Mouse (Mus musculus): ENCODE measurements around the gene Pdilt. TPM values are rescaled to one million over a fixed set of nuclear protein-coding genes. Genes with fewer than 3 reads are reported as not detected.

Pdilt gene
- polyA plus RNA-seq, 1 experiment from 2014 or later: not detected

- no peak within 1 kb of the TSS for H3K27ac ChIP-seq (ENCODE audit: low read length)
- no peaks in the 10 kb centered on the region for H3K27me3 ChIP-seq (ENCODE audit: control insufficient read depth, insufficient read depth, low read length)
- no peaks in the 10 kb centered on the region for H3K4me1 ChIP-seq (ENCODE audit: control insufficient read depth, insufficient read depth, low read length)
- WGBS: 66% methylated on average over 5 of the region's 5 CpGs
- H3K4me2 ChIP-seq (ENCODE audit: low read depth, low read length): no peak within 1 kb of the TSS
- no peaks in the 10 kb centered on the region for H3K36me3 ChIP-seq (ENCODE audit: control insufficient read depth, insufficient read depth)
- H3K9me3 ChIP-seq (replicated peaks; ENCODE audit: control insufficient read depth, low read length): no peaks in the 10 kb centered on the region
- ATAC-seq (replicated peaks; ENCODE audit: extremely low read depth, insufficient read depth, low FRiP score): no peak
- H3K9ac ChIP-seq (ENCODE audit: low read length): no peak within 1 kb of the TSS
- no peak within 1 kb of the TSS for H3K4me3 ChIP-seq (ENCODE audit: low read length)
These were observed 4.1 kb downstream of the Pdilt start, which contains the start of gene Acsm5 for GRCm38 (mm10) chr7:119519163-119519562. TSS of gene Acsm5 (plus strand) at chr7:119519463.

- 68% methylated on average over 7 of the region's 7 CpGs for WGBS
- no peaks in the 10 kb centered on the region for H3K27me3 ChIP-seq (ENCODE audit: control insufficient read depth, insufficient read depth, low read length)
These were observed 7.1 kb downstream of the Pdilt start for GRCm38 (mm10) chr7:119516272-119516558.

DNA sequence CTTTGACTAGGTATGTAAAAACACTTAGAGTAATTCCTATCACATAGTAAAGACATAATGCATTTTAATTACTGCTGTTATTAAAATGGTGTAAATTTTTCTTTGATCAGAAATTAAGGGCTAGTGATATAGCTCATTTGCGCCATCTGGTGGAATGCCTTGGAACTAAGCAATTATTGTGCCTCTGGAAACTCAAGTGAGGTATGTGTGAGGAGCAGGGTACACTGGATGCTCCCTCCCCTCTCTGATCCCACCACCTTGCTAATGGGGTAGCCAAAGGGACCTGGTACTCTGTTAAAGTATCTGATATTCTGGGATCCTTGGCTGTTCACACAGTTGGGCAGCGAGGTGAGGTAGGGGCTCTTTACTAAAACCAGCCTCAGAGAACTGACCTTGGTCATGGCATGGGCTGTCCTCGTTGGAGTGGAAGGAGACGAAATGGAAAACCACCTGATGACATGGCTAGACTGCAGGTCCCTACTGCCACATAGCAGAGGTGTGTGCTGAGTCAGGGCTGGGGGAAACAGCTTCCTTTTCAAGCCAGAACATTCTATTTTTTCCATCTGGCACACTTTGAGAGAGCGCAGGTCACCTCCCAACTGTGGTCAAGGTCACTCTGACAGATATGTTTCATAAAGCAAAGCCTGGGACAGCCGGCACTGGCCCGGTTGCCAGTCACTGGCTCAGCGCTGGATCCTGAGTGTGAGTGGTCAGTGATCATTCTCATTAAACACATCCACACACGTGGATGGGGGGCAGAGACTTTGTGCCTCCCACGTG, 7.6 kb downstream of the Pdilt start:
- 58% methylated on average over 10 of the region's 10 CpGs for WGBS
- Histone ChIP-seq H3K9me3 (replicated peaks; ENCODE audit: control insufficient read depth, low read length) (no peaks in the 10 kb centered on the region), H3K4me2 (ENCODE audit: low read depth, low read length) (no peak overlapping the region), H3K4me1 (ENCODE audit: control insufficient read depth, insufficient read depth, low read length) (no peaks in the 10 kb centered on the region), H3K4me3 (ENCODE audit: low read length) (no peak overlapping the region), H3K27me3 (ENCODE audit: control insufficient read depth, insufficient read depth, low read length) (no peaks in the 10 kb centered on the region), H3K9ac (ENCODE audit: low read length) (no peak overlapping the region), H3K36me3 (ENCODE audit: control insufficient read depth, insufficient read depth) (no peaks in the 10 kb centered on the region), H3K27ac (ENCODE audit: low read length) (no peak overlapping the region)
- ATAC-seq (replicated peaks; ENCODE audit: extremely low read depth, insufficient read depth, low FRiP score): no peak

More at GRCm38 (mm10) chr7:119516272-119516558, 7.1 kb downstream of the Pdilt start:
- Histone ChIP-seq H3K4me3 (ENCODE audit: low read length) (no peak overlapping the region), H3K9me3 (replicated peaks; ENCODE audit: control insufficient read depth, low read length) (no peaks in the 10 kb centered on the region), H3K27ac (ENCODE audit: low read length) (no peak overlapping the region), H3K36me3 (ENCODE audit: control insufficient read depth, insufficient read depth) (no peaks in the 10 kb centered on the region), H3K4me1 (ENCODE audit: control insufficient read depth, insufficient read depth, low read length) (no peaks in the 10 kb centered on the region), H3K4me2 (ENCODE audit: low read depth, low read length) (no peak overlapping the region), H3K9ac (ENCODE audit: low read length) (no peak overlapping the region)
- no peak for ATAC-seq (replicated peaks; ENCODE audit: extremely low read depth, insufficient read depth, low FRiP score)

GRCm38 (mm10) chr7:119513056-119513455, 10.2 kb downstream of the Pdilt start:
- Histone ChIP-seq H3K4me2 (ENCODE audit: low read depth, low read length) (no peak overlapping the region), H3K4me3 (ENCODE audit: low read length) (no peak overlapping the region), H3K9ac (ENCODE audit: low read length) (no peak overlapping the region), H3K27me3 (ENCODE audit: control insufficient read depth, insufficient read depth, low read length) (no peaks in the 10 kb centered on the region), H3K27ac (ENCODE audit: low read length) (no peak overlapping the region), H3K9me3 (replicated peaks; ENCODE audit: control insufficient read depth, low read length) (no peaks in the 10 kb centered on the region), H3K4me1 (ENCODE audit: control insufficient read depth, insufficient read depth, low read length) (no peaks in the 10 kb centered on the region), H3K36me3 (ENCODE audit: control insufficient read depth, insufficient read depth) (no peaks in the 10 kb centered on the region)
- ATAC-seq (replicated peaks; ENCODE audit: extremely low read depth, insufficient read depth, low FRiP score): no peak
- WGBS: 28% methylated on average over 7 of the region's 7 CpGs

DNA sequence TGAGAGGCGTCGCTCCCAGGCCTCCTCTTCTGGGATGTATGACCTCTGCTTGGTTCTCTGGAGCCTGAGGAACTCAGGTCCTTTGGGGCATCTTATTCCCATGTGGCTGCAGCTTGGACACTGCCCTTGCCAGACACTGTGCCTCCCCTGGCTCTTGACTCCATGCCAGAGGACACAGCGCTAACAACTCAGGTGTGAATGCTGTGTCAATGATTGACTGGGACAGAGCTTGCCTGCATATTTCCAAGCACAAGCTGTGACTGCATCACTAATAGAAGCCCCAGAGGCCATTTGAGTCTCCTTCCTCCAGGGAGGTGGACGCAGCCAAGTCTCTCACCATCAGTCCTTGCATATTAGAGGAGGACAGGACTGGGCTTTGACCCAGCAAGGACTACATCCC, 12.1 kb downstream of the Pdilt start:
- H3K27me3 ChIP-seq (ENCODE audit: control insufficient read depth, insufficient read depth, low read length): no peaks in the 10 kb centered on the region
- H3K4me3 ChIP-seq (ENCODE audit: low read length): no peak overlapping the region
- no peaks in the 10 kb centered on the region for H3K4me1 ChIP-seq (ENCODE audit: control insufficient read depth, insufficient read depth, low read length)
- H3K9me3 ChIP-seq (replicated peaks; ENCODE audit: control insufficient read depth, low read length): no peaks in the 10 kb centered on the region
- H3K27ac ChIP-seq (ENCODE audit: low read length): no peak overlapping the region
- 86% methylated on average over 4 of the region's 4 CpGs for WGBS
- ATAC-seq (replicated peaks; ENCODE audit: extremely low read depth, insufficient read depth, low FRiP score): no peak
- no peak overlapping the region for H3K9ac ChIP-seq (ENCODE audit: low read length)
- H3K36me3 ChIP-seq (ENCODE audit: control insufficient read depth, insufficient read depth): no peaks in the 10 kb centered on the region
- H3K4me2 ChIP-seq (ENCODE audit: low read depth, low read length): no peak overlapping the region

DNA sequence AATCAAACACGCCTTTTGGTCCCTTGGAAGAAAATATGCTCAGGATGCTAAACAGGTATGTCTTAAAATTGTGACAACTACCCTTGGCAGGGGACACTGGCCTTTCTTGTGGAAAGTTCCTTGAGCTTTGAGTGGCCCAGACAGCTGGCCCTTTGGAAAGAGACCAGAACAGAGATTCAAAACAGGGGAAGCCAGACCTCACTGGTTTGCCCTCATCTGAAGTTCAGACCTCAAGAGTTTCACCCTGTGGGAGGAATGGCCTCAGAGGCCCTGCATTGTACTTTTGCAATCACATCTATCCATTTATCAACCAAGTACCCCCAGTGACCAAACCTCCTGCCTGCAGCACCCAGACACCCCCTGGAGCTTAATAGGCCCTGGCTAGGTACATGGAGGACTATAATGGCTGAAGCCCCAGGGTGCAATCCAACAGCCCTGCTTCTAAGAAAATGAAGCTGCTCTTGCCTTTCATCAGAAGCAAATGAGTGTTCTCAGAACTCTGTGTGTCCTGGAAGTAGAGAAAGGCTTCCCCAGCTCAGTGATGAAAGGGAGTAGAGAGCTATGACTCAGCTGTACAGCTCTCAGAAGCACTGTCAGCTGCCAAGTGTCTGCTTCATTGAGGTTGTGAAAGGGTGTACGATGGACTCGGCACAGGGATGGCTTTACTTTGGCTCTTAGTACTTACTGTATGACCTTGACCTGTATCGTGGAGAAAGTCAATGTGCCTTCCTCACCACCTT, 33.1 kb downstream of the Pdilt start:
- 77% methylated on average over 4 of the region's 4 CpGs for WGBS
- Histone ChIP-seq H3K27ac (ENCODE audit: low read length) (no peak overlapping the region), H3K4me3 (ENCODE audit: low read length) (no peak overlapping the region), H3K9ac (ENCODE audit: low read length) (no peak overlapping the region), H3K36me3 (ENCODE audit: control insufficient read depth, insufficient read depth) (no peaks in the 10 kb centered on the region), H3K4me1 (ENCODE audit: control insufficient read depth, insufficient read depth, low read length) (no peaks in the 10 kb centered on the region), H3K4me2 (ENCODE audit: low read depth, low read length) (no peak overlapping the region), H3K27me3 (ENCODE audit: control insufficient read depth, insufficient read depth, low read length) (no peaks in the 10 kb centered on the region), H3K9me3 (replicated peaks; ENCODE audit: control insufficient read depth, low read length) (no peaks in the 10 kb centered on the region)
- ATAC-seq (replicated peaks; ENCODE audit: extremely low read depth, insufficient read depth, low FRiP score): no peak

DNA sequence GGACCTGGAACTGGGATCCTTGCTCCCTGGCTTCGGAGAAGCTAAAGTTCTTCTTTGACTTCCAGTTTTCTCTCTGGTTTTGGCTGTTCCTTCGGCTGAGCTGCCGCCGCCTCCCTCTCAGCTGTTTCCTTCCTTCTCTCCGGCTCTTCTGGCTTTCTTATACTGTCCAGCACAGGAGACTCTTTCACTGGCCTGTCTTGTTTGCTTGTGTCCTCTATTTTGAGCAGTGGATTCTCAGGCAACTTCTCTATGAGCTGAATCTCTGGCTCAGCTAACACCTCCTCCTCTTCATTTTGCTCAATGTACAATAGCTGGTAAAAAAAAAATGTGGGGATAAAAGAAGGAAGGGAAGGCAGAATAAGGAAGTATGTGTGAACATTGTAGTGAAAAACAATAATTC, 36.6 kb downstream of the Pdilt start:
- WGBS: 81% methylated on average over 5 of the region's 5 CpGs
- H3K27me3 ChIP-seq (ENCODE audit: control insufficient read depth, insufficient read depth, low read length): no peaks in the 10 kb centered on the region
- no peak overlapping the region for H3K4me3 ChIP-seq (ENCODE audit: low read length)
- H3K4me1 ChIP-seq (ENCODE audit: control insufficient read depth, insufficient read depth, low read length): no peaks in the 10 kb centered on the region
- no peak for ATAC-seq (replicated peaks; ENCODE audit: extremely low read depth, insufficient read depth, low FRiP score)
- H3K36me3 ChIP-seq (ENCODE audit: control insufficient read depth, insufficient read depth): no peaks in the 10 kb centered on the region
- H3K9me3 ChIP-seq (replicated peaks; ENCODE audit: control insufficient read depth, low read length): no peaks in the 10 kb centered on the region
- no peak overlapping the region for H3K9ac ChIP-seq (ENCODE audit: low read length)
- H3K27ac ChIP-seq (ENCODE audit: low read length): no peak overlapping the region
- no peak overlapping the region for H3K4me2 ChIP-seq (ENCODE audit: low read depth, low read length)

GRCm38 (mm10) chr7:119484154-119484553, 39.1 kb downstream of the Pdilt start:
- Histone ChIP-seq H3K27me3 (ENCODE audit: control insufficient read depth, insufficient read depth, low read length) (no peaks in the 10 kb centered on the region), H3K4me3 (ENCODE audit: low read length) (no peak overlapping the region), H3K9me3 (replicated peaks; ENCODE audit: control insufficient read depth, low read length) (no peaks in the 10 kb centered on the region), H3K4me1 (ENCODE audit: control insufficient read depth, insufficient read depth, low read length) (no peaks in the 10 kb centered on the region), H3K4me2 (ENCODE audit: low read depth, low read length) (no peak overlapping the region), H3K27ac (ENCODE audit: low read length) (no peak overlapping the region), H3K9ac (ENCODE audit: low read length) (no peak overlapping the region), H3K36me3 (ENCODE audit: control insufficient read depth, insufficient read depth) (no peaks in the 10 kb centered on the region)
- ATAC-seq (replicated peaks; ENCODE audit: extremely low read depth, insufficient read depth, low FRiP score): no peak
- 73% methylated on average over 4 of the region's 4 CpGs for WGBS

GRCm38 (mm10) chr7:119479256-119479655, 44.0 kb downstream of the Pdilt start, which contains the start of gene Umod:
TSS of gene Umod (minus strand) at chr7:119479282.
- Histone ChIP-seq H3K27ac (ENCODE audit: low read length) (no peak within 1 kb of the TSS), H3K9ac (ENCODE audit: low read length) (no peak within 1 kb of the TSS), H3K27me3 (ENCODE audit: control insufficient read depth, insufficient read depth, low read length) (no peaks in the 10 kb centered on the region), H3K4me1 (ENCODE audit: control insufficient read depth, insufficient read depth, low read length) (no peaks in the 10 kb centered on the region), H3K9me3 (replicated peaks; ENCODE audit: control insufficient read depth, low read length) (no peaks in the 10 kb centered on the region), H3K4me3 (ENCODE audit: low read length) (no peak within 1 kb of the TSS), H3K36me3 (ENCODE audit: control insufficient read depth, insufficient read depth) (no peaks in the 10 kb centered on the region), H3K4me2 (ENCODE audit: low read depth, low read length) (no peak within 1 kb of the TSS)
- ATAC-seq (replicated peaks; ENCODE audit: extremely low read depth, insufficient read depth, low FRiP score): no peak
